Mouse (Mus musculus) kidney, postnatal 36 days (tissue): ENCODE data around the gene Arid1b.
A peak's percentile ranks its signal among the peaks of the same experiment; 100 is the strongest.

Experiments used
- DNase-seq, 2 experiments: peaks; one replicate each; pipeline ENCODE4 v3.0.0; 2021 to 2022; ENCODE audit warnings: mixed read lengths in 2 of 2

The Arid1b gene

GRCm38 (mm10) chr17:5166175-5166574 lies 172.0 kb downstream of the Arid1b start:
- DNase-seq: no peak

- DNase-seq: no peak
Observed at GRCm38 (mm10) chr17:5168046-5168445, 173.9 kb downstream of the Arid1b start.

- DNase-seq: no peak
Observed at GRCm38 (mm10) chr17:5168640-5169039, 174.5 kb downstream of the Arid1b start.

GRCm38 (mm10) chr17:5170321-5170720 lies 176.2 kb downstream of the Arid1b start:
- DNase-seq: no peak

GRCm38 (mm10) chr17:5171467-5171866 lies 177.3 kb downstream of the Arid1b start:
- DNase-seq: no peak

GRCm38 (mm10) chr17:5174426-5175020 lies 180.4 kb downstream of the Arid1b start:
- no peak for DNase-seq

- DNase-seq: no peak
Observed at GRCm38 (mm10) chr17:5175535-5175934, 181.4 kb downstream of the Arid1b start.

- DNase-seq: peak in 1 of 2 experiments; percentile 53
Observed at GRCm38 (mm10) chr17:5176315-5176714, 182.2 kb downstream of the Arid1b start.

GRCm38 (mm10) chr17:5178534-5178933 lies 184.4 kb downstream of the Arid1b start:
- peak; percentile 68 to 71 for DNase-seq

- no peak for DNase-seq
Observed at GRCm38 (mm10) chr17:5179004-5179403, 184.9 kb downstream of the Arid1b start.

GRCm38 (mm10) chr17:5179412-5179811 lies 185.3 kb downstream of the Arid1b start:
- no peak for DNase-seq

- DNase-seq: no peak
Observed at GRCm38 (mm10) chr17:5179925-5180525, 185.9 kb downstream of the Arid1b start.

GRCm38 (mm10) chr17:5180925-5181324 lies 186.8 kb downstream of the Arid1b start:
- DNase-seq: no peak

- DNase-seq: no peak
Observed at GRCm38 (mm10) chr17:5182493-5182892, 188.4 kb downstream of the Arid1b start.

GRCm38 (mm10) chr17:5185501-5185900 lies 191.4 kb downstream of the Arid1b start:
- no peak for DNase-seq

- no peak for DNase-seq
Observed at GRCm38 (mm10) chr17:5187546-5187945, 193.4 kb downstream of the Arid1b start.

- no peak for DNase-seq
Observed at GRCm38 (mm10) chr17:5188400-5188799, 194.3 kb downstream of the Arid1b start.

GRCm38 (mm10) chr17:5189551-5190351 lies 195.6 kb downstream of the Arid1b start:
- peak; percentile 97 to 98 for DNase-seq

- peak; percentile 27 to 36 for DNase-seq
Observed at GRCm38 (mm10) chr17:5190367-5190766, 196.2 kb downstream of the Arid1b start.

- DNase-seq: no peak
Observed at GRCm38 (mm10) chr17:5194157-5194916, 200.2 kb downstream of the Arid1b start.

GRCm38 (mm10) chr17:5195397-5195796 lies 201.3 kb downstream of the Arid1b start:
- no peak for DNase-seq

GRCm38 (mm10) chr17:5196005-5196404 lies 201.9 kb downstream of the Arid1b start:
- no peak for DNase-seq

GRCm38 (mm10) chr17:5196508-5196907 lies 202.4 kb downstream of the Arid1b start:
- DNase-seq: no peak
